Mouse (Mus musculus): Measurements from ENCODE around the gene Aldoart2. TPM values are rescaled to one million over a fixed set of nuclear protein-coding genes. Genes with fewer than 3 reads are reported as not detected.
A peak's percentile ranks its signal among the peaks of the same experiment; 100 is the strongest.
"Not testable (repeated sequence)": the region's sequence is repeated elsewhere in the genome, so short reads cannot be mapped to it uniquely, and the experiment has no call there.

Aldoart2 gene
- polyA plus RNA-seq, 1 experiment, result 0.07 TPM

GRCm38 (mm10) chr12:55563742-55564141 is 1.3 kb upstream of the Aldoart2 start:
- no peak for DNase-seq (ENCODE audit: low read depth)

DNA sequence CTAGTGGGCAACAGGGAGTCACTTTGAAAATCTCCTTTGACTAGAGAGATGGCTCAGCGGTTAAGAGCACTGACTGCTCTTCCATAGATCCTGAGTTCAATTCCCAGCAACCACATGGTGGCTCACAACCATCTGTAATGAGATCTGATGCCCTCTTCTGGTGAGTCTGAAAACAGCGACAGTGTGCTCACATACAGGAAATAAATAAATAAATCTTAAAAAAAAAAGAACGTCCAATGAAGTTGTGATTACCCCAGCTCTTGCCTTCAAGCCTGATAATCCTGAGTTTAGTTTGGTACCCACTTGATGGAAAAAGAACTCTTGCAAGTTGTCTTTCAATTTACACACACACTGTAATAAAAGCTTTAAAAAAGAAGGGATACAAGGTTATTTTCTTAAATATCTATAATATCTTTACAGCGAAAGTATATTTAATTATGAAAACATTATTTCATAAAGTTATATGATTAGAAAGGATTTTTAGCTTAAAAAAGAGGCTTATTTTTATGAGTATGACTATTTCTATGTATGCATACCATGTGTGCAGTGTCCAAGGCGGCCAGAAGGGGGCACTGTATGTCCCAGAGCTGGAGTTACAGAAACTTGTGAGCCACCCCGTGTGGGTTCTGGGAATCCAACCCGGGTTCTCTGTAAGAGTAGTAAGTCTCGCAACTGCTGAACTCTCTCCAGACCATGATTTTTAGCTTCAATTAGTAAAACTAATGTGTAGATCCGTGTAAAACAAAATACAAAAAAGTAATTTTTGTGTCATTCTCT is 664 bp upstream of the Aldoart2 start:
- TF ChIP-seq POLR2A (IDR thresholded peaks at IDR 0.05; ENCODE audit: borderline replicate concordance, extremely low read depth, insufficient read depth, insufficient read length, poor library complexity, severe bottlenecking) (no peak), CTCF (IDR thresholded peaks at IDR 0.05; ENCODE audit: borderline replicate concordance, extremely low read depth, insufficient read depth, insufficient read length) (no peak)
- no peak for DNase-seq (ENCODE audit: low read depth)

More at GRCm38 (mm10) chr12:55563742-55564141, 1.3 kb upstream of the Aldoart2 start:
- no peak for TF ChIP-seq CTCF (IDR thresholded peaks at IDR 0.05; ENCODE audit: borderline replicate concordance, extremely low read depth, insufficient read depth, insufficient read length)
- no peak for TF ChIP-seq POLR2A (IDR thresholded peaks at IDR 0.05; ENCODE audit: borderline replicate concordance, extremely low read depth, insufficient read depth, insufficient read length, poor library complexity, severe bottlenecking)

- TF ChIP-seq POLR2A (IDR thresholded peaks at IDR 0.05; ENCODE audit: borderline replicate concordance, extremely low read depth, insufficient read depth, insufficient read length, poor library complexity, severe bottlenecking) (no peak), CTCF (IDR thresholded peaks at IDR 0.05; ENCODE audit: borderline replicate concordance, extremely low read depth, insufficient read depth, insufficient read length) (no peak)
- DNase-seq (ENCODE audit: low read depth), result no peak
Measured at GRCm38 (mm10) chr12:55565867-55566266, 828 bp downstream of the Aldoart2 start.

DNA sequence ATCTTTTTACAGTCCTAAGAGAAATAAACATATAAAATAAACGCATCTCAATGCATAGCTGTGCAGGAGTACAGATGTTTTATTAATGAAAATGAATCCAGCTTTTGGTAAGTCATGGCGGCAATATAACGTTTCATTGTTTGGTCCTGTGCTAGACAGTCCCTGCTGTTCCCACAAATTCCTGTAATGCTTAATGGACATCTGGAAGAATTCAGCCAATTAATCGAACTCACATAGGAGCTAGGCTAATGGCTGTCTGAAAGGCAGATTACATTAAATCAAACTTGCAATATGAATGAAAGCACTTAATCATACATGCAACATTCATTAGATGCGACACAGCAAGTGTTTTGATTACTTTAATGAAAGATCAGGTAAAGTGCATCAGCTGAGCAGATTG is 1.8 kb downstream of the Aldoart2 start:
- TF ChIP-seq CTCF (IDR thresholded peaks at IDR 0.05; ENCODE audit: borderline replicate concordance, extremely low read depth, insufficient read depth, insufficient read length) (no peak), POLR2A (IDR thresholded peaks at IDR 0.05; ENCODE audit: borderline replicate concordance, extremely low read depth, insufficient read depth, insufficient read length, poor library complexity, severe bottlenecking) (no peak)
- peak; percentile 41 for DNase-seq (ENCODE audit: low read depth)

GRCm38 (mm10) chr12:55568466-55568865 is 3.4 kb downstream of the Aldoart2 start:
- no peak for DNase-seq (ENCODE audit: low read depth)
- TF ChIP-seq POLR2A (IDR thresholded peaks at IDR 0.05; ENCODE audit: borderline replicate concordance, extremely low read depth, insufficient read depth, insufficient read length, poor library complexity, severe bottlenecking), result no peak
- no peak for TF ChIP-seq CTCF (IDR thresholded peaks at IDR 0.05; ENCODE audit: borderline replicate concordance, extremely low read depth, insufficient read depth, insufficient read length)

- DNase-seq (ENCODE audit: low read depth), result peak; percentile 5
- TF ChIP-seq CTCF (IDR thresholded peaks at IDR 0.05; ENCODE audit: borderline replicate concordance, extremely low read depth, insufficient read depth, insufficient read length), result no peak
- no peak for TF ChIP-seq POLR2A (IDR thresholded peaks at IDR 0.05; ENCODE audit: borderline replicate concordance, extremely low read depth, insufficient read depth, insufficient read length, poor library complexity, severe bottlenecking)
Measured at GRCm38 (mm10) chr12:55569676-55570075, 4.6 kb downstream of the Aldoart2 start.

GRCm38 (mm10) chr12:55570646-55571045 is 5.6 kb downstream of the Aldoart2 start:
- DNase-seq (ENCODE audit: low read depth), result no peak
- TF ChIP-seq POLR2A (IDR thresholded peaks at IDR 0.05; ENCODE audit: borderline replicate concordance, extremely low read depth, insufficient read depth, insufficient read length, poor library complexity, severe bottlenecking) (no peak), CTCF (IDR thresholded peaks at IDR 0.05; ENCODE audit: borderline replicate concordance, extremely low read depth, insufficient read depth, insufficient read length) (no peak)

DNA sequence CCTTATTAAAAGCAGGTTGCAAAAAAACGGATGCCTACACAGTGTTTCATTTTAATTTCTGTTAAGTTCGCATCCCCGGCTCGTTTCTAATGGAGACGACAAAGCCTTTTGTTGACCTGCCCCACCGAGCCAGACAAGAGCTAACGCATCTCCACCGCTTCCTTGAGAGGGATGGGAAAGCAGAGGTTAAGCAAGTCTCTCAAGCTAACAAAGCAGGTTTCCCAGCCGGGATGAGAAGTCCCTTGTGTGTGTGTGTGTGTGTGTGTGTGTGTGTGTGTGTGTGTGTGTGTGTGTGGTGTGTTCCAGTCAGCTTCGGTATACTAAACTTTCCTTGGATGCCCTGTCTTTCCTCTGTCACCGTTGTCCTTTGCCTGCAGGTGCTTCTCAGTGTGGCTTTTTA is 6.1 kb downstream of the Aldoart2 start:
- no peak for TF ChIP-seq POLR2A (IDR thresholded peaks at IDR 0.05; ENCODE audit: borderline replicate concordance, extremely low read depth, insufficient read depth, insufficient read length, poor library complexity, severe bottlenecking)
- no peak for TF ChIP-seq CTCF (IDR thresholded peaks at IDR 0.05; ENCODE audit: borderline replicate concordance, extremely low read depth, insufficient read depth, insufficient read length)
- no peak for DNase-seq (ENCODE audit: low read depth)

- DNase-seq (ENCODE audit: low read depth), result peak; percentile 79
- TF ChIP-seq CTCF (IDR thresholded peaks at IDR 0.05; ENCODE audit: borderline replicate concordance, extremely low read depth, insufficient read depth, insufficient read length), result no peak
- no peak for TF ChIP-seq POLR2A (IDR thresholded peaks at IDR 0.05; ENCODE audit: borderline replicate concordance, extremely low read depth, insufficient read depth, insufficient read length, poor library complexity, severe bottlenecking)
Measured at GRCm38 (mm10) chr12:55571661-55572060, 6.6 kb downstream of the Aldoart2 start.

DNA sequence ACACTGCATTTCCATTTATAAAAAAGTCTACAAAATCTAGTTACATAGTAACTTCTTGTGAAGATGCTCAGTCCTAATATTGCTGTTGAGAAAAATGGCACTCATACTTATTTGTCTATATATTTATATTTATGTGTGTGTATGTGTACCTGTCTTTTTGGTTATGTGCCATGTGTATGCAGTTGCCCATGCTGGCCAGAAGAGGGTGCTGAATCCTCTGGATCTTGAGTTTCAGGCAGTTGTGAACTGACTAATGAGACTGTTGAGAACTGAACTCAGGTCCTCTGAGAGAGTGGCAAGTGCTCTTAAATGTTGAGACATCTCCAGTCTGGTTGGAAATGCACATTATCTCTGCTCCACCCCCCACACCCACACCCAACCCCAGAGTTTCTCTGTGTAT is 8.1 kb downstream of the Aldoart2 start:
- DNase-seq (ENCODE audit: low read depth), result no peak
- TF ChIP-seq POLR2A (IDR thresholded peaks at IDR 0.05; ENCODE audit: borderline replicate concordance, extremely low read depth, insufficient read depth, insufficient read length, poor library complexity, severe bottlenecking) (no peak), CTCF (IDR thresholded peaks at IDR 0.05; ENCODE audit: borderline replicate concordance, extremely low read depth, insufficient read depth, insufficient read length) (no peak)

- peak; percentile 37 for DNase-seq (ENCODE audit: low read depth)
- TF ChIP-seq CTCF (IDR thresholded peaks at IDR 0.05; ENCODE audit: borderline replicate concordance, extremely low read depth, insufficient read depth, insufficient read length) (no peak), POLR2A (IDR thresholded peaks at IDR 0.05; ENCODE audit: borderline replicate concordance, extremely low read depth, insufficient read depth, insufficient read length, poor library complexity, severe bottlenecking) (no peak)
Measured at GRCm38 (mm10) chr12:55573794-55574193, 8.8 kb downstream of the Aldoart2 start.

DNA sequence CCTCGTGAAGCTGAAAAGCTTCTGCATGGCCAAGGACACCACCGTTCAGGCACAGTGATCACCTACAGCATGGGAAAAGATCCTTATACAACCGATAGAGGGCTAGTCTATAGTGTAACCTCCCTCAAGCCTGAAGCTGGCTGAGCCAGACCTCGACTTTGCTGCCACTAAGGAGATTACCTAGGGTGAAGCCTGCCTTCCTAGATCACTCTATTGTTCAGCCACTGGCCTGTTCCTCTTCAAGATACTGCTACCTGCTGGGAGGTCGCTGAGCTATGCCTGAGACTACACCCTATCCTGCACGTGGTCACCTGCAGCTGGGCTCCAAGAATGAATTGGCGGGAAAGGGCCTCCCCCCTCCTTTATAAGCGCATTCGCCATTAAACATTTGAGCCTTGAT is 21.9 kb downstream of the Aldoart2 start:
- DNase-seq (ENCODE audit: low read depth), result not testable (repeated sequence)
